Comparison of ENCODE assay signal across 8 mouse cellular contexts in genomic region chr12:103544213-103544612, GRCm38 (mm10). TPM values are rescaled to one million over a fixed set of nuclear protein-coding genes. Genes with fewer than 3 reads are reported as not detected.
DNase-seq lines count a peak whose midpoint lies in the region; ATAC-seq and TF ChIP-seq lines count a peak whose summit lies in the region.

No protein-coding gene starts in this region.

- in situ Hi-C loops in Patski (cut with MboI; ENCODE audit: low pct_unique_long_range_greater_than_20kb): no loop called here

- CTCF ChIA-PET in Patski (lab: Charles Lee): interaction anchor here (0.6 to 3.3 kb wide), 17 partner anchors 10 to 167 kb away, joined by 3 to 15 read pairs (median 4); partner anchors contain the start of gene Ppp4r4

- peak; percentile 75 for TF ChIP-seq CTCF in Patski (IDR thresholded peaks at IDR 0.05)

- POLR2A ChIA-PET in Patski (lab: Charles Lee): interaction anchor here (0.7 kb wide), 1 partner anchor 17 kb away, joined by 3 read pairs; no protein-coding TSS in a partner anchor

- no peaks in the 10 kb centered on the region for H3K27me3 ChIP-seq in Patski

- ATAC-seq in Patski: no peak

- peak; percentile 18 to 80 for DNase-seq in adrenal gland, adult (ENCODE audit: inconsistent age in 2 of 2, low spot score in 1 of 2)
- DNase-seq in adrenal gland, adult 18-20 months (ENCODE audit: low spot score in 2 of 2): no peak
- peak; percentile 19 for DNase-seq in layer of hippocampus, adult 11-12 months (ENCODE audit: low spot score)
- no peak for DNase-seq in layer of hippocampus, postnatal 10 days (ENCODE audit: low spot score in 2 of 2)
- DNase-seq in Patski (ENCODE audit: low read depth, low spot score): no peak
- peak; percentile 83 for DNase-seq in induced T-regulatory cell, adult 2 months (ENCODE audit: low read depth)
- no peak for DNase-seq in adrenal gland, postnatal 25 days
- DNase-seq in right cerebral cortex, postnatal 4 days: no peak

RNA-seq across cellular contexts. Expression of gene Ppp4r4, which starts 12.1 kb away (rescaled TPM):
- 1 to 10 TPM; 2.5 to 3.4 TPM for total RNA-seq in adrenal gland, adult 18-20 months (2021)
- 10 to 100 TPM; 25.3 to 27.0 TPM for total RNA-seq in layer of hippocampus, postnatal 10 days (2021)
- polyA plus RNA-seq in Patski (2021): 10.6 TPM
- total RNA-seq in adrenal gland, postnatal 25 days (2021): 5.3 and 5.4 TPM in 2 replicates

Comparison
In these comparisons a context has a peak if more than half of its experiments do, and no peak if none do; other contexts are left out.
1. DNase-seq: peak in adrenal gland, adult (2 of 2), layer of hippocampus, adult 11-12 months (single experiment) and induced T-regulatory cell, adult 2 months (single experiment); none in adrenal gland, adult 18-20 months (0 of 2), layer of hippocampus, postnatal 10 days (0 of 2), Patski (single experiment), adrenal gland, postnatal 25 days (single experiment) and right cerebral cortex, postnatal 4 days (single experiment).